Mouse (Mus musculus): ENCODE data around the gene Krtap19-5.

DNA sequence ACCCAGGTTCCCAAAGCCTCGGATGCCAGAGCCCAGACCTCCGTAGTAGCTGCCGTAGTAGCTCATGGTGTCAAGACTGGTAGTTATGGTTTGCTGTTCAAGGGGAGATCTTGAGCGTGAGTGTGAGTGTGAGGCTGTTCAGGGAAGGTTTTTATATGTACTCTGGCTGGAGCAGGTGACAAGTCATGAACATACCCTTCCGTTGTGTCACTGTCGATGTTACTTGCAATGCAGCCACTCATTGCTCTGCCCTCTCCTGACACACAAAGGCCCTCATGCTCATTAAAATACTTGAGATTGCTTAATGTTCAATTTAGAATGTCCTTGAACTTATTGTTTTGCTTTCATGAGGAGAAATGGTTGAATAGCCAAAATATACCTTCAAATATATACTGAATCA is at the start of gene Krtap19-5:
- no peak for TF ChIP-seq CTCF (IDR thresholded peaks at IDR 0.05; ENCODE audit: extremely low read depth, insufficient read depth, insufficient read length, insufficient replicate concordance)
- TF ChIP-seq POLR2A (IDR thresholded peaks at IDR 0.05; ENCODE audit: low read depth, low read length) = no peak

Measured in spleen, adult 2 months (tissue).